Mouse (Mus musculus): ENCODE results near the gene Jkamp. TPM values are rescaled to one million over a fixed set of nuclear protein-coding genes. Genes with fewer than 3 reads are reported as not detected.
"Not testable (repeated sequence)": the region's sequence is repeated elsewhere in the genome, so short reads cannot be mapped to it uniquely, and the experiment has no call there.

Gene Jkamp
- polyA plus RNA-seq, 1 experiment: 69.5 TPM

- Histone ChIP-seq H3K4me3 (ENCODE audit: control insufficient read depth, insufficient read depth, low read length) (no peak overlapping the region), H3K4me1 (replicated peaks; ENCODE audit: control insufficient read depth, insufficient read depth, low read length) (no peaks in the 10 kb centered on the region), H3K36me3 (ENCODE audit: control insufficient read depth, insufficient read depth, low read length) (no peaks in the 10 kb centered on the region), H3K27me3 (ENCODE audit: control insufficient read depth, insufficient read depth, low read length) (no peaks in the 10 kb centered on the region), H3K27ac (ENCODE audit: control insufficient read depth, insufficient read depth, low read length) (no peak overlapping the region)
- WGBS: 2% methylated on average over 2 of the region's 2 CpGs
- DNase-seq: no peak
- TF ChIP-seq CTCF (IDR thresholded peaks at IDR 0.05; ENCODE audit: borderline replicate concordance, control insufficient read depth, extremely low read depth, insufficient read depth, low read length, poor library complexity) (no peak), POLR2A (IDR thresholded peaks at IDR 0.05; ENCODE audit: control insufficient read depth, extremely low read depth, insufficient read depth, low read length, poor library complexity) (no peak)
Observed at GRCm38 (mm10) chr12:72047513-72047912, 37.9 kb upstream of the Jkamp start.

- DNase-seq; H3K36me3 ChIP-seq (ENCODE audit: control insufficient read depth, insufficient read depth, low read length); H3K27ac ChIP-seq (ENCODE audit: control insufficient read depth, insufficient read depth, low read length); H3K4me1 ChIP-seq (replicated peaks; ENCODE audit: control insufficient read depth, insufficient read depth, low read length); H3K4me3 ChIP-seq (ENCODE audit: control insufficient read depth, insufficient read depth, low read length); H3K27me3 ChIP-seq (ENCODE audit: control insufficient read depth, insufficient read depth, low read length): not testable (repeated sequence)
- WGBS: 90% methylated on average over 5 of the region's 5 CpGs
Observed at GRCm38 (mm10) chr12:72050156-72050555, 35.2 kb upstream of the Jkamp start.

- no peak overlapping the region for H3K4me3 ChIP-seq (ENCODE audit: control insufficient read depth, insufficient read depth, low read length)
- DNase-seq: no peak
- no peak overlapping the region for H3K27ac ChIP-seq (ENCODE audit: control insufficient read depth, insufficient read depth, low read length)
- no peaks in the 10 kb centered on the region for H3K27me3 ChIP-seq (ENCODE audit: control insufficient read depth, insufficient read depth, low read length)
- no peaks in the 10 kb centered on the region for H3K4me1 ChIP-seq (replicated peaks; ENCODE audit: control insufficient read depth, insufficient read depth, low read length)
- TF ChIP-seq CTCF (IDR thresholded peaks at IDR 0.05; ENCODE audit: borderline replicate concordance, control insufficient read depth, extremely low read depth, insufficient read depth, low read length, poor library complexity) (no peak), POLR2A (IDR thresholded peaks at IDR 0.05; ENCODE audit: control insufficient read depth, extremely low read depth, insufficient read depth, low read length, poor library complexity) (no peak)
- 92% methylated on average over 4 of the region's 4 CpGs for WGBS
- no peaks in the 10 kb centered on the region for H3K36me3 ChIP-seq (ENCODE audit: control insufficient read depth, insufficient read depth, low read length)
Observed at GRCm38 (mm10) chr12:72050821-72051220, 34.6 kb upstream of the Jkamp start.

- TF ChIP-seq CTCF (IDR thresholded peaks at IDR 0.05; ENCODE audit: borderline replicate concordance, control insufficient read depth, extremely low read depth, insufficient read depth, low read length, poor library complexity): no peak
- TF ChIP-seq POLR2A (IDR thresholded peaks at IDR 0.05; ENCODE audit: control insufficient read depth, extremely low read depth, insufficient read depth, low read length, poor library complexity): no peak
- Histone ChIP-seq H3K4me3 (ENCODE audit: control insufficient read depth, insufficient read depth, low read length) (no peak overlapping the region), H3K27me3 (ENCODE audit: control insufficient read depth, insufficient read depth, low read length) (no peaks in the 10 kb centered on the region), H3K4me1 (replicated peaks; ENCODE audit: control insufficient read depth, insufficient read depth, low read length) (no peaks in the 10 kb centered on the region), H3K36me3 (ENCODE audit: control insufficient read depth, insufficient read depth, low read length) (no peaks in the 10 kb centered on the region), H3K27ac (ENCODE audit: control insufficient read depth, insufficient read depth, low read length) (no peak overlapping the region)
- WGBS: 85% methylated on average over 6 of the region's 6 CpGs
- DNase-seq: no peak
Observed at GRCm38 (mm10) chr12:72052571-72052970, 32.8 kb upstream of the Jkamp start.

GRCm38 (mm10) chr12:72053303-72053702 lies 32.1 kb upstream of the Jkamp start:
- Histone ChIP-seq H3K27ac (ENCODE audit: control insufficient read depth, insufficient read depth, low read length) (no peak overlapping the region), H3K27me3 (ENCODE audit: control insufficient read depth, insufficient read depth, low read length) (no peaks in the 10 kb centered on the region), H3K4me3 (ENCODE audit: control insufficient read depth, insufficient read depth, low read length) (no peak overlapping the region), H3K36me3 (ENCODE audit: control insufficient read depth, insufficient read depth, low read length) (no peaks in the 10 kb centered on the region), H3K4me1 (replicated peaks; ENCODE audit: control insufficient read depth, insufficient read depth, low read length) (no peaks in the 10 kb centered on the region)
- no peak for DNase-seq
- WGBS: 44% methylated on average over 6 of the region's 6 CpGs
- TF ChIP-seq POLR2A (IDR thresholded peaks at IDR 0.05; ENCODE audit: control insufficient read depth, extremely low read depth, insufficient read depth, low read length, poor library complexity) (no peak), CTCF (IDR thresholded peaks at IDR 0.05; ENCODE audit: borderline replicate concordance, control insufficient read depth, extremely low read depth, insufficient read depth, low read length, poor library complexity) (no peak)

- Histone ChIP-seq H3K27me3 (ENCODE audit: control insufficient read depth, insufficient read depth, low read length) (no peaks in the 10 kb centered on the region), H3K4me1 (replicated peaks; ENCODE audit: control insufficient read depth, insufficient read depth, low read length) (no peaks in the 10 kb centered on the region), H3K4me3 (ENCODE audit: control insufficient read depth, insufficient read depth, low read length) (no peak overlapping the region), H3K36me3 (ENCODE audit: control insufficient read depth, insufficient read depth, low read length) (no peaks in the 10 kb centered on the region), H3K27ac (ENCODE audit: control insufficient read depth, insufficient read depth, low read length) (no peak overlapping the region)
- 74% methylated on average over 6 of the region's 6 CpGs for WGBS
- DNase-seq: no peak
- no peak for TF ChIP-seq CTCF (IDR thresholded peaks at IDR 0.05; ENCODE audit: borderline replicate concordance, control insufficient read depth, extremely low read depth, insufficient read depth, low read length, poor library complexity)
- TF ChIP-seq POLR2A (IDR thresholded peaks at IDR 0.05; ENCODE audit: control insufficient read depth, extremely low read depth, insufficient read depth, low read length, poor library complexity): no peak
Observed at GRCm38 (mm10) chr12:72053851-72054250, 31.5 kb upstream of the Jkamp start.

- no peak overlapping the region for H3K4me3 ChIP-seq (ENCODE audit: control insufficient read depth, insufficient read depth, low read length)
- no peak for DNase-seq
- 84% methylated on average over 1 of the region's 1 CpGs for WGBS
- no peak for TF ChIP-seq POLR2A (IDR thresholded peaks at IDR 0.05; ENCODE audit: control insufficient read depth, extremely low read depth, insufficient read depth, low read length, poor library complexity)
- TF ChIP-seq CTCF (IDR thresholded peaks at IDR 0.05; ENCODE audit: borderline replicate concordance, control insufficient read depth, extremely low read depth, insufficient read depth, low read length, poor library complexity): no peak
- no peaks in the 10 kb centered on the region for H3K27me3 ChIP-seq (ENCODE audit: control insufficient read depth, insufficient read depth, low read length)
- H3K27ac ChIP-seq (ENCODE audit: control insufficient read depth, insufficient read depth, low read length): no peak overlapping the region
- no peaks in the 10 kb centered on the region for H3K36me3 ChIP-seq (ENCODE audit: control insufficient read depth, insufficient read depth, low read length)
- no peaks in the 10 kb centered on the region for H3K4me1 ChIP-seq (replicated peaks; ENCODE audit: control insufficient read depth, insufficient read depth, low read length)
Observed at GRCm38 (mm10) chr12:72057780-72058179, 27.6 kb upstream of the Jkamp start.

All from thymus, adult 2 months (tissue).